Mouse (Mus musculus) cerebellum, postnatal 4 days (tissue): ENCODE results near the gene Ndufaf7.

ENCODE experiments used
- DNase-seq, 2 experiments: peaks; one replicate each; pipeline ENCODE4 v3.0.0; 2022; ENCODE audit warnings: low spot score in 2 of 2, mixed read lengths in 1 of 2

Gene Ndufaf7

DNA sequence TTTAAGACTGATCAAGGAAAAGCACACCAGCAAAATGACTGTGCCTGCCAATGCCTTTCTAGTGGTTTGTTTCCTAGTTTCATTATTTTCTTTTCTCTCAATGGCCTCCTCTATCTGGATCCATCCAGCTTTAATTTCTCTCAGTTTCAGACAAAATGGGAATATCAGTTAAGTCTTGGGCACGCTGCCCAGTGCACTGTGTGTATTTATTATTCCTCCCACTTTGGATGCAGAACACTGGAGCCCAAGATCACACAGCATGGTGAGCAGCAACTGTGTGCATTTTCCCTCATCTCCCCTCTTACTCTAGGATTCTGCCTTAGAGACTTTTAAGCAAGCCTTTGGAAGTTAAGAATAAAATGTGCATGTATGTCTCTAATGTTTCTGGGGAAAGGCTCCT, 27.5 kb downstream of the Ndufaf7 start:
- DNase-seq, result no peak

DNA sequence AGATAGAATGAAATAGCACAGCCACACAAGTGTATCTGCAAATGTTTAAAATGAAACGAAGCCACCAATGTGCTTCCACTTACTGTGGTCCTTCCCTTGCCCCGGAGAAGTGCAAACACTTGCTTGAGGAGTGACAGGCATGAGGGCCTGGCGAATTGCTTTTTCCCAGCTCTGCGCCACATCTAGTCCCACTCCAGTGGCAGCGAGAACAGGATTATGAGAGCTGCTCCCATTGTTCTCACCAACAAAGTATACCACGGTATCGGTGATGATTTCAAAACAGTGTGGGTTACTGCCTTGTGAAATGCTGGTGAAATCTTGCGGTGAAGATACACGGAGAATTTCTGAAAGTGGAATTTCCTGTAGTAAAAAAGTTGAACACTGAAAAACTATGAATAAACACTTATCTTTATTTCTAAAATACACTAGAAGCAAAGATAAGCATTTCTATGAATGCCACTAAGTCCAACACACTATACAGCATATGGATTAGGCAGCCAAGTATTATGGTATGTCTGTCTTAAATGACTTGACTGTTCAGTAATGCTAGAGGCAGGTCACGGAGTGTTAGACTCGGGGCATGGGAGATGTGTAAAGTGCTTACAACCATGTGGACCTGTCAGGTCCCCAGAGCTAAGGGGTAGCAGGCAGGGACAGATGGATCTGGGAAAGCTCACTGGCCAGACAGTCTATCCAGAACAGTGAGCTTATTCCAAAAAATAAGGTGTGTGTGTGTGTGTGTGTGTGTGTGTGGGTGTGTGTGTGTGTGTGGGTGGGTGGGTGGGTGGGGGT, 29.4 kb downstream of the Ndufaf7 start:
- DNase-seq, result no peak

DNA sequence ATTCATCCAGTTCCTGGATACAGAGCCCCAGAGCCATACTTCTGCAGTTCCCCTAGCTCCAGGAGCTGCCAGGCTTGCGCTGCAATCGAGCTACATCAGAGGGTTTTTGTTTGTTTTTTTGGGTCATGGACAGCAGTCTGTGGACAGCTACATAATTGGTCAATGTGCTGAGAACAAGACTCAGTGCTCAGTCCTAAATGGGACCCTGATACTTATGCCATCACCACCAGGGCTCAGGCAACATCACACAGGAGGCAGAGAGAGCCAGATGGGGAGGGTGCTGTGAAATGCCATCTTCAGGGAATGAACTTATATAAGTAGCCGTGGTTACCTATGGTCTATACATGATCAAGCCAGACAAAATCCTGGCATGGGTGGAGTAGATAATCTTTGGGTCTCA, 31.6 kb downstream of the Ndufaf7 start:
- no peak for DNase-seq

DNA sequence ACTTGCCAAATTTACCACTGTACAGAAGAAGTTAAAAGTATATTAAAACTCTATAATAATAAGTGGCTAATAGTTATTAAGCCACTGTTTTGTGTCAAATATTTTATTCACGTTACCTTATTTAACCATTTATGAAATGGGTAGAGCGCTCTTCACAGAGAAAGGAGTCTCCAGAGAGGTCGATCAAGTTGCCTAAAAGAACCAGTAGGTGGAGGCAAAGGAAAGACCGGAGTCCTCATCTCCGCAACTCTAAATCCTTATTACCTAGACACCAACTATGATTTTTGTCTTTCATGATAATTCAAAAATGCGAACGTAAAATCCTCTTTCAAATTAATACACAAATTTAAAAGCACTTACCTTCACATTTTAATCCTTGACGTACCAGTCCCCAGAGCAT, 46.2 kb downstream of the Ndufaf7 start:
- no peak for DNase-seq

DNA sequence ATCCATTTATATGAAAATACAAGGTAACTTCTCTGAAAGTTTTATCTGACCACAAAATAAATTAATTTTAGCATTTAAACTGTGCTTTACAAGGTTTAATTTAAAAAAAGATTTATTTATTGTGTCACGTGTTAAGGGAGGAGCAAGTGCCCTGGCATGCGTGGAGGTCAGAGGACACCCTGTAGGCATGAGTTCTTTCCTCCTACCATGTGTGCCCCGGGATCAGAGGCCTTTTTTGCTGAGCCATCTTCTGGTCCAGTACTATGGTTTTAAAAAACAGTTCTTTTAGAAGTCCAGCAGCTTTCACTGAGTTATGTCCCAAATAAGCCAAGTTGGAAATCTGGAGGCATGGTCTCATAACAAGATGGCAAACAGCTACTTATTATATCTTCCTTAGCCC, 46.8 kb downstream of the Ndufaf7 start:
- DNase-seq, result no peak

DNA sequence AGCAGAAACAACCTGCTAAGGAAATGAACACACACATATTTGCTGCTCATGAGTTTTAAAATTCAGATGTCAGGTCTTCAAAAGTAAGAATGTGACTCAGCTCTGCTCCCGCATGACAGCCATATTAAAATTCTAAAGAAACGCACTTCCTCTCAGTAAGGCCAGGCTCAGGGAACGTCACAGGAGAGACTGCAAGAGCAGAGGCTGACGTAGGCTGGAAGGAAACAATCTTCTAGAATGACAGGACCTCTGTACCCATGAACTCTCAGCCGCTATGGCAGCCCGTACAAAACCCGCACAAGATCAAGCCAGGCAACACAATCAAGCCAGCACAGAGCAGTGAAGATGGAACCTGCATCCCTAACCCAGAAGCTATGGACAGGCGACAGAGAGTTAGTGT, 52.1 kb downstream of the Ndufaf7 start:
- DNase-seq, result no peak

DNA sequence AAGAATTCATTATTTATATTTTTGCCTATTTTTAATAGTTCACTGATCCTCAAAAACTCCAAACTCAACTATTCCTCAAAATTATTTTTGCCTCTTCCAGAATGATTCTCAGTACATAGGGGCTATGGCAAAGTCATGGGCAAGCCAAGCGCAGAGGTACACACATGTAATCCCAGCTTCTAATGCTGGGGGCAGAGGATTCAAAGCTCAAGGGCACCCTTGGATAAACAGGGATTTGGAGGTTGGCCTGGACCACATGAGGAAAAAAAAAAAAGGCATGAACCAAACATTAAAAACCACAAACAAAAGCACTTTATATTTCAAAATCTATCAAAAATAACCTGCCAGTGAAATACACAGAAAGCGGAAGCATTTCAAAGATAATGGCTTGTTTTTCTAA, 54.6 kb downstream of the Ndufaf7 start:
- DNase-seq, result no peak

DNA sequence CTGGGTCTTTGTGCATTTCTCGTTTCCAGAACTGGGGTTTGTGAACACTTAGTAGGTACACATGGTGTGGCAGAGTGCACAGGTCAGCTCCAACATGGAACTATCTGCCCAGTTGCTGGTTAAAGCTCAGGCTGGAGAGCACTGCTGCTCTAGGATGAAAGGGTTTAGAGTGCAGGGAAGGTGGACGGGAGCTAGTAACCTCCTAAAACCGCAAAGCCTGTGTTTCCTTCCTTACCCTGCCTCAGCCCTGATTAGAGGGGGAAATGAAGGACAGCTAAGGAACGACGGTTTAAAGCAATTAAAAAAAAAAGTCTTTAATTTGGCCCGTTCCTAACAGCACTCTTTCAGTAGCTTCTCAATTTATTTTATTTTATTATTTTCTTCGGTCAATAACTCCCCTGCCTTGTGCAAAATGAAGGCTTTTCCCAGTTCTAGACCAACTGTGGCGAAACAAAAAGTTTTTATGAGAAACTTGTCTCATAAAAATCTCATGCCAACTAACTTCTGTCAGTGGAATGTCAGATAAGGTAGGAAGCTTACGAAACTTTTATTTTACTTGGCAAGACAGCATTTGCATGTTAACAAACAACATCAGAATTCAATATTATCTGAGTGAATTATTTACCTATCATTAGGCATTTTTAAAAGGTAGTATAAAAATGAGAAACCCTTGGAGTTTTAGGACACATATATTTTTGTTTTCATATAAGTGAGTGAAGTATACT, 55.5 kb downstream of the Ndufaf7 start:
- no peak for DNase-seq

DNA sequence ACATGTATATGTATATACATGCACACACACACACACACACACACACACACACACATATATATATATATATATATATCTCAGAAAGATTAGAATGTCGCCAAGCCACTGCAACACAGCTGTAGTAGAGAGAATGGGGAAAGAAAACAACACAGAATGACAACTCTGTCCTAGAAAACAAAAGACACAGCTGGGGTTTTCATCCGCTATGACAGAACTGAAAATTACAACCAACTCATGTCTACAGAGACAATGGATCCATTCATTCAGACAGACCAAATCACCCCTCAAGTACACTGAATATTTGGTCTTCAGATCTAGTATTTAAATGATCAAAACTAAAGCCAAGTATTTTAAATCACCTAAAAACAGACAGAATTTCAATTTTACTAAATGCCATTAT, 56.7 kb downstream of the Ndufaf7 start:
- DNase-seq, result no peak

DNA sequence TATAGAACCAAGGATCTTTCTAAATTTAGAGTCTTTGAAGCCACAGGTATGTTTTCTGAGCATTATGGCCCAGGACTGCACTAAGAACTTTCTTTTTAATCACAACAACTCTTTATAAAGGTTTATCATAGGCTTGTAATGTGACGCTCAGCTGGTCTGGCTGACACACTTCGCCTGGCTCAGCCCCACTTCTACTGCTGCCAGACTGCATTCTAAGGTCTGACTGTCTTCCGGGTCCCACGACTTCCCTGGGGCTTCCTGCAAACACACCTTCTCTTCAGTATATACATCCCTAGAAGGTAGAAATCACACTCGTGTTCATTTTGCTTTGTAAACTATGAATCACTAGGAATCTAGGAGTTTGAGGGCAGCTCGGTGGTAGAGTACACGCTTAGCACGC, 57.4 kb downstream of the Ndufaf7 start:
- DNase-seq, result no peak

DNA sequence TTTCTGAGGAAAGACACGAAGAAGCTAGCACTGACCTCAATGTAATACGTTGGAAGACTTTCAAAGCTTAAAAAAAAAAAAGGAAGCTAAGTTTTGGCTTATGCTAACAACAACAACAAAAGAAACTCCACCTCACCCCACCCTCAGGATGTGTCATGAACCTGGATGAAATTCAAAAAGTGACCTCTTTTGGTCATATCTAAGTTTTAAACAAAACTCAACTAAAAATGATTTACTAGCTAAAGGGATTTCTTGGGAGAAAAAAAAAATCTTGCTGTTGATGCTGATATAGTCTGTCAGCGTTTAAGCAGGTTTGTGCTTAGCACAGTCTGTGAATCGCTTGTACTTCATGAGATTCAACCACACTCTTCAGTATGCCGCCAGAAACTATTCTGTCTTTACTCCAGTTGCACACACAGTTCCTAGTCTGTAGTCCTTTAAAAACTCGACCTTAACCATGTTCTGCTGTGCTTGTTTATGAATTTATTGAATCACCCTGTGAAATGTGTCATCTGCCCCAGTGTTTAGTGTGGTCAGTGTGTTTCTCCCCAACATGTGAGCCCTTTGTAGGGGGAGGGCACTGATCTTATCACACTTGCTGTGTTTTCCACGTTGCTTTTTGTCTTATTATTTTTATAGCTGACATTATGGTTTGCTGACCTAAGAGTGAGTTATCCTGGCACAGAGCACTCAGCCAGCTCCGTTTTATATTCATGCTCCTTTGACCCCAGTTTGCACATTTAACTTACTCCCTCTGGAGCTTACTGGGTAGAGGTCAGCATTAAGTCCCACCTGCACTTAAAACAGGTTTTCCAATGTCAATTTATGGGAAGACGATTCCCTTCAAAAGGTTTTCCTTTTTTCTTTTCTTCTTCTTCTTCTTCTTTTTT, 58.2 kb downstream of the Ndufaf7 start:
- DNase-seq, result no peak
